19 mouse cellular contexts compared by ENCODE assay signal in the genomic region with DNA sequence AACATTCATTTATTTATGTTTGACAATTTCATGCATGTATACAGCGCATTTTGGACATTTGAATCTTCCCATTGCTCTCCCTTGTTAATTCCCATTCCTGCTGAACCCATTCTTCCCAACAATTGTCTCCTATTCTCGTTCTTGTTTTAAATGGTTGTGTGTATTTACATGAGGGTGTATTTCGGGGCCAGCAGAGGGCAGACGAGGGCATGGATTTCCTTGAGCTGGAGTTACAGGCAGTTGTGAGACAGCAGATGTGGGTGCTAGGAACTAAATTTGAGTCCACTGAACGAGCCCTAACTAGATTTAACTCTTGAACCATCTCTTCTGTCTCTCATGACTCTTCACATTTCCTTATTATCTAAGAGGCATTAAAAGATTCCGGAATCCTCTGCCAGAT. TPM values are rescaled to one million over a fixed set of nuclear protein-coding genes. Genes with fewer than 3 reads are reported as not detected.
"Had no signal": no experiment of that assay in that cellular context is flagged by ENCODE, and none has a peak within 500 bp of the region (broad histone marks: within the 10 kb centered on the region; RNA-seq: fewer than 3 reads in every experiment).

No protein-coding gene starts in this region.

- H3K9ac ChIP-seq: kidney, embryonic 15.5 days; limb, embryonic 13.5 days; liver, embryonic 14.5 days; neural tube, embryonic 12.5 days had no signal

- H3K9me3 ChIP-seq: kidney, embryonic 15.5 days; midbrain, embryonic 10.5 days; neural tube, embryonic 12.5 days had no signal

- H3K4me2 ChIP-seq: kidney, embryonic 15.5 days; limb, embryonic 13.5 days; neural tube, embryonic 12.5 days had no signal

- H3K4me1 ChIP-seq: kidney, embryonic 15.5 days; limb, embryonic 13.5 days; midbrain, embryonic 10.5 days; neural tube, embryonic 12.5 days had no signal

- H3K27me3 ChIP-seq: kidney, embryonic 15.5 days; limb, embryonic 13.5 days; neural tube, embryonic 12.5 days had no signal

- H3K4me3 ChIP-seq: kidney, embryonic 15.5 days; layer of hippocampus, adult 2 months; limb, embryonic 13.5 days; midbrain, embryonic 10.5 days; neural tube, embryonic 12.5 days had no signal

- ATAC-seq: lung, postnatal 0 days had no signal

- DNase-seq: kidney, postnatal 36 days; left cerebral cortex, postnatal 4 days; lung, adult 18-20 months; lung, postnatal 4 days; midbrain, embryonic 14.5 days; thymus, postnatal 4 days had no signal

- H3K27ac ChIP-seq: kidney, embryonic 15.5 days; layer of hippocampus, adult 2 months; limb, embryonic 13.5 days; liver, embryonic 14.5 days; midbrain, embryonic 10.5 days; neural tube, embryonic 12.5 days; stomach, postnatal 0 days had no signal

- H3K36me3 ChIP-seq: kidney, embryonic 15.5 days; limb, embryonic 13.5 days; midbrain, embryonic 10.5 days; neural tube, embryonic 12.5 days had no signal

RNA-seq across cellular contexts. Expression of a gene that starts 55.1 kb away (rescaled TPM):
- total RNA-seq: layer of hippocampus, adult 2 months; layer of hippocampus, postnatal 10 days; left cerebral cortex, postnatal 10 days; left cerebral cortex, postnatal 4 days; liver, adult 2 months; megakaryocyte, adult 5-6 weeks; neutrophil, adult 5-6 weeks had no signal
- polyA plus RNA-seq: kidney, embryonic 15.5 days; liver, adult 2 months; liver, embryonic 14.5 days; lung, postnatal 0 days; midbrain, embryonic 14.5 days; neural tube, embryonic 12.5 days had no signal
